19 mouse cellular contexts compared by ENCODE assay signal in genomic region chr11:95328629-95329028, GRCm38 (mm10). TPM values are rescaled to one million over a fixed set of nuclear protein-coding genes. Genes with fewer than 3 reads are reported as not detected.
DNase-seq lines count a peak whose midpoint lies in the region.
"Had no signal": no experiment of that assay in that cellular context is flagged by ENCODE, and none has a peak within 500 bp of the region (broad histone marks: within the 10 kb centered on the region; RNA-seq: fewer than 3 reads in every experiment).

No protein-coding gene starts in this region.

- no peak overlapping the region for H3K4me3 ChIP-seq in brown adipose tissue, adult 24 weeks (ENCODE audit: insufficient read depth, low read depth, low read length)
- H3K4me3 ChIP-seq: embryonic facial prominence, embryonic 13.5 days; forebrain, embryonic 12.5 days; heart, adult 2 months; heart, embryonic 15.5 days had no signal

- peaks cover 22% of the 10 kb centered on the region for H3K4me1 ChIP-seq in brown adipose tissue, adult 24 weeks (ENCODE audit: control insufficient read depth, insufficient read depth, insufficient read length, low read length)
- H3K4me1 ChIP-seq: embryonic facial prominence, embryonic 13.5 days; forebrain, embryonic 12.5 days had no signal

- DNase-seq in adrenal gland, postnatal 14 days: peak; percentile 48
- DNase-seq in adrenal gland, adult 18-20 months (ENCODE audit: low spot score in 2 of 2): no peak
- peak; percentile 54 for DNase-seq in A20 (ENCODE audit: low read depth, low spot score)
- DNase-seq in spleen, postnatal 36 days (ENCODE audit: low spot score in 2 of 2): peak; percentile 82 to 84
- DNase-seq in cerebellum, postnatal 10 days: no peak
- no peak for DNase-seq in thymus, adult 18-20 months
- DNase-seq: adrenal gland, postnatal 36 days; cerebellum, adult 11-12 months; cerebellum, adult 9-10 months; cerebellum, postnatal 36 days; forebrain, postnatal 0 days; gastrocnemius, postnatal 14 days; heart, adult 2 months; heart, postnatal 14 days had no signal

- H3K27ac ChIP-seq in brown adipose tissue, adult 24 weeks (replicated peaks; ENCODE audit: low read depth, low read length): peak overlapping the region; percentile 63
- H3K27ac ChIP-seq: embryonic facial prominence, embryonic 13.5 days; forebrain, embryonic 12.5 days; heart, adult 2 months; heart, embryonic 15.5 days; hindbrain, embryonic 14.5 days had no signal

RNA-seq across cellular contexts. Expression of gene Fam117a, which starts 8.2 kb away (rescaled TPM):
- 20.2 and 21.4 TPM in 2 replicates for total RNA-seq in adrenal gland, postnatal 14 days (2021)
- total RNA-seq in adrenal gland, adult 18-20 months (2021): 10 to 100 TPM; 11.7 to 21.8 TPM
- 11.0 and 14.8 TPM in 2 replicates for polyA plus RNA-seq in brown adipose tissue, adult 24 weeks (2012; ENCODE audit: insufficient read depth, insufficient read length, missing spikeins)

RNA-seq across cellular contexts. Expression of gene Kat7, which starts 18.6 kb away (rescaled TPM):
- 48.5 and 50.7 TPM in 2 replicates for total RNA-seq in adrenal gland, postnatal 14 days (2021)
- total RNA-seq in adrenal gland, adult 18-20 months (2021): 10 to 100 TPM; 54.9 to 59.0 TPM
- 21.0 and 25.9 TPM in 2 replicates for polyA plus RNA-seq in brown adipose tissue, adult 24 weeks (2012; ENCODE audit: insufficient read depth, insufficient read length, missing spikeins)

RNA-seq across cellular contexts. Expression of gene Slc35b1, which starts 55.9 kb away (rescaled TPM):
- 51.0 and 62.2 TPM in 2 replicates for total RNA-seq in adrenal gland, postnatal 14 days (2021)
- total RNA-seq in adrenal gland, adult 18-20 months (2021): 10 to 100 TPM; 55.7 to 65.8 TPM
- 36.4 and 42.8 TPM in 2 replicates for polyA plus RNA-seq in brown adipose tissue, adult 24 weeks (2012; ENCODE audit: insufficient read depth, insufficient read length, missing spikeins)

Comparison
In these comparisons a context has a peak if more than half of its experiments do, and no peak if none do; other contexts are left out.
1. DNase-seq: peak in adrenal gland, postnatal 14 days (single experiment), A20 (single experiment) and spleen, postnatal 36 days (2 of 2); none in adrenal gland, adult 18-20 months (0 of 2), cerebellum, postnatal 10 days (0 of 2) and thymus, adult 18-20 months (0 of 2).